Mouse (Mus musculus) embryo, embryonic 9.5 days (tissue): Measurements from ENCODE around the gene Ccdc177.
"Not testable (repeated sequence)": the region's sequence is repeated elsewhere in the genome, so short reads cannot be mapped to it uniquely, and the experiment has no call there.

ENCODE experiments used
- DNase-seq: peaks from one replicate; pipeline ENCODE4 v3.0.0-alpha.2; 2017; ENCODE audit errors: extremely low spot score

Ccdc177 gene

DNA sequence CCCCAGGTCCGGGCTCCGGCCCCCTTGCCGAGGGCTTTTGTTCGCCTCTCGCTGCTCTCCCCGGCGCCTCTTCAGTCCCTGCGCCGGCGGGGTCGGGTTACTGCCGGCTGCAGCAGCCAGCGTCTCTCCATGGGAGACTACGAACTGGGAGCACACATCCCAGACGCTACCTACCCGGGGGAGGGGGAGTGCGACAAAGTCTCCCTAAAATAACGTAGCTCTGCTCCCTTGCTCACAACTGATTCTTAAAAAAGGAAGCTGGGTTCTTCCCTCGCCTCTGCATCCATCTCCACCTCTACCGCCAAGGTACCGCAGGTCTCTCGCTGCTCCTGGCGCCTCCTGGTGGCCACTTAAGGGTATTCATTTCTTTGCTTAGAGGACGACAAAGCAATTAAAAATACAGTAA is at the start of gene Ccdc177:
Ccdc177 (minus strand) TSS at position 292 of the 406 bp plus-strand sequence.
- DNase-seq = peak; percentile 83

GRCm38 (mm10) chr12:80810005-80810404 is 49.5 kb upstream of the Ccdc177 start:
- no peak for DNase-seq

- DNase-seq = peak; percentile 41
Observed at GRCm38 (mm10) chr12:80807451-80808085, 47.1 kb upstream of the Ccdc177 start.

- no peak for DNase-seq
Observed at GRCm38 (mm10) chr12:80804861-80805428, 44.5 kb upstream of the Ccdc177 start.

- DNase-seq = no peak
Observed at GRCm38 (mm10) chr12:80803924-80804323, 43.4 kb upstream of the Ccdc177 start.

DNA sequence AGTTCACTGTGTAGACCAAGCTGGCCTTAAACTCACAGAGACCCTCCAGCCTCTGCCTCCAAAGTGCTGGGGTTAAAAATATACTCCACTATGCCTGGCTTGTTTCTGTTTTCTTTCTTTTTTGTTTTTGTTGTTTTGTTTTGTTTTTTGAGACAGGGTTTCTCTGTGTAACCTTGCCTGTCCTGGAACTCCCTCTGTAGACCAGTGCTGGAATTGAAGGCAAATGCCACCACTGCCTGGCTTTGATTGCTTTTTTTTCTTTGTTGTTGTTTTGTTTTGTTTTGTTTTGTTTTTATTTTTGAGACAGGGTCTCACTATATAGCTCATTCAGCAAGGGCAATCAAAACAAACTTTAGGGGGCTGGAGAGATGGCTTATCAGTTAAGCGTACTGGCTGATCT is 41.0 kb upstream of the Ccdc177 start:
- no peak for DNase-seq

DNA sequence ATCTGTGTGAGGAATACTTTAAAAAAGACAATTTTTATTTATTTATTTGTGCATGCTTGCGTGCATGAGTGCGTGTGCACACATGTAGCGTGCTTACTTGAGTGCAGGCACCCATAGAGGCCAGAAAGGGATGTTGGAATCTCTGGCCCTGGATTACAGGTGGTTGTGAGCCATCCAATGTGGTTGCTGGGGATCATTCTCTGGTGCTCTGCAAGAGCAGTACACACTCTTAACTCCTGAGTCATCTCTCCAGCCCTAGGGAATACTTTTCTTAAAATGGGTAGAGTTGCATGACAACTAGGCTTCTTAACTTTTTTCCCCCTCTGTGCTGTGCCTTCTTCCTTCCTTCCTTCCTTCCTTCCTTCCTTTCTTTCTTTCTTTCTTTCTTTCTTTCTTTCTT is 39.7 kb upstream of the Ccdc177 start:
- no peak for DNase-seq

DNA sequence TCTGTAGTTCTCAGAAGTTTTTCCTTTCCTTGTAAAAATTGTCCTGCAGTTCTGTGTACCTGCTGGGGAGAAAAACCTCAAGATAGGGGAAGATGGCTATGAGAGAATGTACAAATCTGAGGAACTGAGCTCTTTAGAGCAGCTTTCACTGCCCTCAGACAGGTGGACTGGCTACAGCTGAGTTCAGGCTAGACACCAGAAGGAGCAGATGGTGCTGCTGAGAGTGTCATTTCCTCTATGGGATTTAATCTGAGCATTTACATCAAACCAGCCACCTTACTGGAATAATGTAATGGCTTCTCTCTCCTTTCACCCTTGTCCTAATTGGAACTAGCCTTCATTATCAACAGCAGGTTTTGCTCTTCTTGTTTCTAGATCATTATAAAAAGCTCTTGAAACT is 37.8 kb upstream of the Ccdc177 start:
- no peak for DNase-seq

DNA sequence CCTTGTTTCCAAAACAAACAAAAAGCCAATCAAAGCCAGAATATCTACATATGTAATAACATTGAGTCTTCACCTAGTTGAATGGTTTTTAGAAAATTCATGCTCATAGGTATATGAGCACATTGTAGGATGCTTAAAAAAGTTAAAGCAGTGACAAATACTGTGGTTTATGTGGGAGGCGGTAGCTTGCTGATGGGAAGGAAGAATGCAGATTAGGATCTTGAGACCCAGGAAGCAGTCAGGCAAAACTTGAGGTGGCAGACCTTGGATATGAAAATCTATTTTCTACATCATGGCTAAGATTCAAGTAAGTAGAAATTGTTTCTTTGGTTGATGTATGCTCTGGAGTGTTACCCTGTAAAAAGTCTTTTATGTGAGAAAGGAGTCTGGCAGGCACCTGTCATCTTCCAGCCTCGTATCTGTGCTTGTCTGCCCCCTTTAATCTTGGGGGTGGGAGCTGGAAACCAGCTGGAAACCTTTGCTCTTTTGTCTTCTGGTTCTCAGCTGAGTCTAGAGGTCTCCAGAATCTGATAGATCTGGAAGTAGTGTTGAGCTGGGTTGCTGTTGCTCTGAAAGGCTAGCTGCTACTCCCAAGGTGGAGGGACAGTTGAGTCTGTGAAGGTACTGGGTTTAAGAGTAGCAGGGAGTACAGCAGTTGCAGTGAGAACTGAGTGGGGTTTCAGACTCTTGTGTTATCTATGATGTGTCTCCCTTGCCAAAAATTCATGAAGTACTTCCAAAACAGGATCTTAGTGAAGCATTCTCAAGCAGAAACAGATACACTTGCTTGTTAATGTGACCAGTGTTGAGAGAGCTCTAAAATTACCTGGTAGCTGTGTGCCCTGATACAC is 34.7 kb upstream of the Ccdc177 start:
- DNase-seq = no peak

GRCm38 (mm10) chr12:80794522-80794921 is 34.0 kb upstream of the Ccdc177 start:
- DNase-seq = no peak

- DNase-seq = no peak
Observed at GRCm38 (mm10) chr12:80793535-80793934, 33.0 kb upstream of the Ccdc177 start.

DNA sequence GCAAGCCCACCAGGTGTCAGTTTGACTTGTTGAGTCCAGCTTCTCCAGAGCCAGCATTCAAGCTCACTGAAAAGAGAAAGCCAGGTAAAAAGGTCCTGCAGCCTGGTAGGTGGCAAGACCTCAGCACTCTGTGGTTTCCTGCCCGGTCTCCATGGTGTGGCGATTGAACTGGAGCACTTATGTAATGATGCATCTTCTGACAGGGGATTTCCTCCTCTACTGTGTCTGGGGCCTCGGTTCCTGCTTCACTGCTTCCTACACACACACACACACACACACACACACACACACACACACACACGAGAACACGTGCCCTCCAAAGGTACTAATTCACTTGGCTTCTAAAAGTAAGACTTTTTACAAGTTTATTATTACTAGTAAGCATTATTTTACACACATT is 32.4 kb upstream of the Ccdc177 start:
- DNase-seq = no peak

GRCm38 (mm10) chr12:80791571-80792444 is 31.3 kb upstream of the Ccdc177 start:
- peak; percentile 24 for DNase-seq

GRCm38 (mm10) chr12:80790700-80791570 is 30.4 kb upstream of the Ccdc177 start:
- DNase-seq = no peak

GRCm38 (mm10) chr12:80789849-80790694 is 29.6 kb upstream of the Ccdc177 start, which contains the start of gene Susd6:
Gene Susd6 (plus strand): TSS chr12:80790510.
- peak; percentile 97 for DNase-seq

- DNase-seq = not testable (repeated sequence)
Observed at GRCm38 (mm10) chr12:80789276-80789675, 28.8 kb upstream of the Ccdc177 start.

DNA sequence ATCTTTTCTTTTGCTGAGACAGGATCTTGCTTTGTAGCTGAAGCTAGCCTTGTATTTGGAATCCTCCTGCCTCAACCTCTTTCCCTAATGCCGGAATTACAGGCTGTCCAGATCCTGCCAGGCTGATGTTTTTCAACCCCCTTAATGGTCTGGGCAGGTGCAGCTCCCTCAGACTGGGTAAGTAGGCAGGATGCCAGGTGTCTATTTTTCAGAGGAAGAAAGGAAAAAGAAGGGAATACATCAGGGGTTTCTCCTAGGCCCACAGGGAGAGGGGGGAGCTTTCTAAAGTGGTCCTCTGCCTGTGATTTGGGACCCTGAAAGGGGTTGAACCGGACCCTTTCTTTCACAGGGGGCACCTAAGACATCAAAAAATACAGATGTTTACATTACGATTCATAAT is 27.7 kb upstream of the Ccdc177 start:
- no peak for DNase-seq

GRCm38 (mm10) chr12:80787604-80788003 is 27.1 kb upstream of the Ccdc177 start:
- DNase-seq = no peak

- no peak for DNase-seq
Observed at GRCm38 (mm10) chr12:80786591-80786990, 26.1 kb upstream of the Ccdc177 start.

- DNase-seq = no peak
Observed at GRCm38 (mm10) chr12:80785597-80785996, 25.1 kb upstream of the Ccdc177 start.
